Mouse (Mus musculus): ENCODE measurements at regions not wholly inside any gene's neighbourhood (a gene's known extent, or its start where the extent isn't known, plus 50 kb on each side); places are given as distances from the start of the nearest gene placed in this dataset.
"Not testable (repeated sequence)": the region's sequence is repeated elsewhere in the genome, so short reads cannot be mapped to it uniquely, and the experiment has no call there.

DNA sequence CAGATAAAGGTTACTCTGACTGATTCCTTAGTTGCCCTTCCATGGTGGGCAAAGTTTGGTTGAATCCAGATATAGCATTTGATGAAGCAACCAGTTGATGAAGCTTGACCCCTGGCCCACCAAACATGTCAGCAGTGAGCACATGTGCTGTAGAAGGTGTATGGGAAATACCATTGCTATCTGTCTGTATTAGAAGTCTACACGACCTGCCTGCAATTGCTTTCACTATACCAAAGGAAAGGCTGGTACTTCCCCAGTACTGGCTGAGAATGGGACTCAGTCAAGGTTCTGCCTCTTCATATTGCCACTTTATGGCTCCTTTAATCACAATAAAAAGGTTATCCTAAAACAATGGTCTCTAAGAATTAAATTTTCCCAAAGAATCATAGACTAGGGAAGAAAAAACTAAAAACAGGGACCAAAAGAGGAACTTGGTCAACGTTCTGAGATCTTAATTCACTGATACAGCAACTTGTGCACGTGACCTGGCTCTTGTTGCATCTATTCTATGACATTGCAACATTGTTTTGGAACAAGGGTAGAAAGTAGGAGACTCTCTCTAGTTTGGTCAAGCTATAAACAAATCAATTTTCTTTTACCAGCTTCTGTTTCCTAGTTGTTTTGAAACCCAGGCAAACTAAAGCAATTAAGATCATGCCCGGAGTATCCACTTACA is 284.0 kb downstream of the Rapgef2 start:
- DNase-seq (ENCODE audit: low spot score in 2 of 2): no peak

DNA sequence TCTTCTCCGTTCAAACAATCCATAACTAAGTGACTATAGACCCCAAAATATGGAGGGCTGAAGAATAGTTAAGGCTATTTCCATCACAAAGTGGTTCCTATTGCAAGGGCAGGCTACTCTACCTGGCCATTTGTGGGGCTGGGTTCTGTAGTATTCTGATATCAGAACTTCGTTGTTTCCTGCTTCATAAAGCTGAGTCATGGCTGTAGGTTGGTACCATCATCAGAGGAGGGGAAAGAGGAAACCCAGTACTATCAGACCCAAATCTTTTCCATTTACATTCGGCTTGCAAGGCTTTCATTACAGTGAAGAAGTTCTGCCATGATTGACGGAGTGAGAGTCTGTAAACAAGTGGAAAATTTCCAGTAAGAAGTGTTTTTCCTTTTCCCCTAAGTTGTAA is 284.6 kb downstream of the Rapgef2 start:
- DNase-seq (ENCODE audit: low spot score in 2 of 2): no peak

DNA sequence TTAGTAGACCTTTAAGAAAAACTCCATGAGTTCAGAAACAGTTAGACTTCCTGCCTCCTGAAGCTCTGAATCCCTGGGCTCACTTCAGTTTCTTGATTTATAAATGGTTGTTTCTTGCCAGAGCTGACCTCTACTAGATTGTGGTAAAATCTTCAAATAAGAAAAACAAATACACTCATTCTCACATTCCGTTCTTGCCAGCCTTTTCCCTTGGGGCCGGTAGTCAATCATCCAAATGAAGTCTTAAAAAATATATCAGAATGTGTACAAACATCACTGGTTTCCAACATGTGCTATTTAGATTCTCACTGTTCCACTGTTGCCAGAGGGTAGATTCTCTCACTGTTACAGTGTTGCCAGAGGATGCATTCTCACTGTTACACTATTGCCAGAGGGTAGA is 286.0 kb downstream of the Rapgef2 start:
- DNase-seq (ENCODE audit: low spot score in 2 of 2): no peak

DNA sequence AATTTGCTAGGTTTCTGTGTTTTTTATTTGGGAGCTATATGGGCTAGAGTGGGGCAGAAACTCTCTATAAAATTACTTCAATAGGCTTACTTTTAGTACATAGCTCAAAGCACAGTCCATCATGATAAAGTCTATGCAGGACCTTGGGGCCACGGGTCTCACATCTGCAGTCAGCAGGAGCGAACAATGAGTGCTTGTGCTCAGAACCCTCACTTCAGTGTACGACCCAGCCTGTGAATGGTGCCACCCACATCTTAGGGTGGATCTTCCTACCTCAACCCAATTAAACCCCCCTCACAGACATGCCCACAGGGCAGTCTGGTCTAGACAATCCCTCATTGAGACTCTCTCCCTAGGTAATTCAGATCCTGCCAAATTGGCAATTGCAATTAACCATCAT is 286.5 kb downstream of the Rapgef2 start:
- DNase-seq (ENCODE audit: low spot score in 2 of 2): no peak

DNA sequence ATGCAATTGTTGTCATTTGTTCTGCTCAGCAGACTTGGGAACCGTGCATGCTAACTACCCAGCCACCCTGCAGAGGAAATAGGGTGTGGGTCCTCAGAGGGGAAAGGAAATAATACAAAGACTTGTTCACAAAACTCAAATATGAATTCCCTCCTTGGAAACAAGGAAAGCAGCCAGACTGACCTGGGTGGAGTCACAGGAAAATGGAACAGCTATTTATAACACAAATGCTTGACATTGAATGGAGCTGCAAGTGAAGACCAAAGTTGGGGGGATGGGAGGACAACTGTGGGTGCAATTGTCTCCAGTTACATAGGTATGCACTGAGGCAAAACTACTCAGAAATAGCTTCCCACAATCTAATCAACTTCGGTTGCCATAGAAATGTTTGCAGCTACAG is 298.2 kb downstream of the Rapgef2 start:
- DNase-seq (ENCODE audit: low spot score in 2 of 2): no peak

DNA sequence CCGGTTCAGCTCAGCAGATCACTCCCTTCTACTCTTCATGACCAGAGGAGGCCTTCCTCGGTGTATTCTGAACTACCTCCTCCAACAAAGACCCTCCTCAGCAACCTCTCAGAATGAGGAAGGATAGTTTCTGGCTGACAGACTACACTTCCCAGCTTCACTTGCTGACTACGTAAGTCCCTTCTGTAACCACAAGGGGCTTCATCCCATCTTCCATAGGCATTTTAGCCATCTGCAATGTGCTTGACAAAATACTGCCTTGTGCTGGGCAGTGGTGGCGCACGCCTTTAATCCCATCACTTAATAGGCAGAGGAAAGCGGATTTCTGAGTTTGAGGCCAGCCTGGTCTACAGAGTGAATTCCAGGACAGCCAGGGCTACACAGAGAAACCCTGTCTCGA is 299.6 kb downstream of the Rapgef2 start:
- DNase-seq (ENCODE audit: low spot score in 2 of 2): no peak

DNA sequence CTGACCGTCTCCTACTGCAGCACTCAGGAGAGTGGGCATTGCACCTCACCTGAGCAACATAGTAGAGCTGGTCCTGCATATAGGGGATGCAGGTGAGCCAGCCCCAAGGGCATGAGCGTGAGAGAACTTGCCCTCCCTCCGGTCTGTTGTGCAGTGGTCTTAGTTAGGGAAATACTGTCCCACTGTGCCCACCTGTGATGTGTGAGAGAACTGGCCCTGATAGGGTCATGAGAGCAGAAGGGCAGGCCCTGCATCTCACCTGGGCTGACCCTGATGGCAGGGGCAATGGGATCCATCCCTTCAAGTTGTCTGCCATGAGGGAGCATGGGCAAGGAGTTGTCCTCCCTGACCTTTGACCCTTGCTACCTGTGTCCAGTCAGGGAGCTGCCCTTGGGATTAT is 305.3 kb downstream of the Rapgef2 start:
- no peak for DNase-seq (ENCODE audit: low spot score in 2 of 2)

DNA sequence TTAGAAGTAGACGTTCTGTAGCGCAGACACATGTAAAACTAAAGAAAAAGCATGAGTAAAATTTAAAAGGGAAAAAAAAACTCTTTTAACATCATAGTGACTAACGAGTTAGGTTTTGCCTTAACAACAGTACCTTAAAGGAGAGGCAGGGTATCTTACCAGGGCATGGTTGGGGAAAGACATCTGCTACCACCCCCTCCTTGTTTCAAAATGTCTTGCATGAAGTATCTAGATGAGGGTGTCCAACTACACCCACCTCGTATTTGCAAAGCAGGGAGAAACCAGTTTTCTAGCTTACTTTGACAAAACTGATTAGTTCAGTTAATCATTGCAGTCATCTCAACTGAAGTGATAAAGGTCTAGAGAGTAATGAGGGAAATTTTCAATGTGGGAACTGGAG is 307.5 kb downstream of the Rapgef2 start:
- DNase-seq (ENCODE audit: low spot score in 2 of 2): no peak

DNA sequence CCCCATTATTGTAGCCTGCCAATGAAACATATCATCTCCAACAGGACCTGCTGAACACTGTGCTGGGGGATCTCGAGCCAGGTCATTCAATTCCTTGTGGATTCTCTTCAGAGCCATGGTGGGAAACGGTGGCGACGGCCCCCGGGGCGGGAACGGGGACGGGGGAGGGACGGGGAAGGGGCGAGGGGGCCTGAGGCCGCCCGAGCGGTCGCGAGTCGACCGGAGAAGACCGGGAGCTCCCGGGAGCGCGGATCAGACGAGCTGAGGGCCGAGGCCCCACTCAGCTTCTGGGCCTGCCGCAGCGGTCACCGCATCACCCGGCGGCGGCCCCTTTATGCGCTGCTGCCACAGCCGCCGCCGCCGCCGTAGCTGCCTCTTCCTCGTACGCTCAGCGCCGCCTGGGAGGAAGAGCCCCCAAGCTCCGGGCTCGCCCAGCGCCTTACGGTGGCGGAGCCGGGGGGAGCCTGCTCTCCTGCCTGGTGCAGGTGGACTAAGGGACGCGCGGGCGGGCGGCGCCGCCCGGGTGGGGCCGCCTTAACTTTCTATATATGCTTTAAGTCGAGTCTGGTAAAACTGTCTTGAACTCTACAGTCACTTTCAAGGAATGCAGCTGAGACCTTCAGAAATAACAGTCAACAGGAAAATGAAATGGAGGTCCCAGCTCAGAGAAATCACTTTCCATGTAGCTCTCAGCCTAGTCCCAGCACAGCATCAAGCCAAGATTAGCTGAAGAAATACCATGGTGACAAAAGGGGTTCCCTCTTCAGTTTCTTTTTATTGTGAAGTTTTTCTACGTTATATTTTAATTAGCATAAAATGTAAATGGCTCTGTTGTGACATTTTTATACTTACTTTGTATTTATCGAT is 319.4 kb downstream of the Rapgef2 start:
- peak in 1 of 2 experiments; percentile 5 for DNase-seq (ENCODE audit: low spot score in 2 of 2)

DNA sequence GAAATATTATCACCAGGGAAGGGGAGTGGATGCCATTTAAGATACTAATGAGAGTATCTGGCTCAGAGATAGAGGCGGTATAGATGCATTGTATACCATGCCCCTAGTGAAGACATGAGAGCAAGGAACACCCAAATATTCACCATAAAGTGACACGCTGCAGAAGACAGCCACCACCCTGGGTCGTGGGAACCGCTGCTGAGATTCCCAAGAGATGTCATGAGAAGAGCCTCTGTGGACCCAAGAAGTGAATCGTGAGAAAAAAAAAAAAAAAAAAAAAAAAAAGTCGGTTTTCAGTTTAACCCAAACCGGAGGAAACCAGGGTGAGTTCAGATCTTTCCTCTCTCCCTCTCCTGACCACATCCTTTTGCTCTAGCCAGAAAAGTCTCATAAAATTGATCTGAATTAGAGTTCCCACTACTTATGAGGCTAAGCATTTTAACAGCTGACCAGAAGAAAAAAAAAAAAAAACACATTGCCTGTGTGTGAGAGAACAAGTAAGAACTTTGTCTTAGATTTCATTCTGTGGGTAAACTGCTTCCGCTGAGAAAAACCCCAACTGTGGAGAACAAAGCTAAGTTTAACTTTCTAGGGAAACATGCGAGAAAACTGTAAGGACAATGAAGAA is 322.0 kb downstream of the Rapgef2 start:
- DNase-seq (ENCODE audit: low spot score in 2 of 2): no peak

DNA sequence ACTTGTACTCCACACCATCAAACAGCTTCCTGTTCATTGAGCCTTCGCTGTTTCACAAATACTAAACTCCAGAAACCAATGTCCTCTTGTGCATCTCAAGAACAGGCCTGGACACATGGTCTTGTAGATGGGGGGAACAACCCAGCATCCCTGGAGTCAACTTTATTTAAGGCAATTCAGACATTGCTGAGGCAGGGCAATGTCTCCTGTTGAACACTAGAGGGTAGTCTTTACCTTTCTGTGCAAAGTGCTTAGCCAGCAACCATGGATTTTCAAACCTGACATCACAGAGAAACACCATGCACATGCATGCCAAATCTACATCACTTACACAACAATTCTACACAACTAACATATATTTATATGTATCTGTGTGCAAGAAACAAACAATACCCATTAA is 327.5 kb downstream of the Rapgef2 start:
- peak in 1 of 2 experiments; percentile 12 for DNase-seq (ENCODE audit: low spot score in 2 of 2)

DNA sequence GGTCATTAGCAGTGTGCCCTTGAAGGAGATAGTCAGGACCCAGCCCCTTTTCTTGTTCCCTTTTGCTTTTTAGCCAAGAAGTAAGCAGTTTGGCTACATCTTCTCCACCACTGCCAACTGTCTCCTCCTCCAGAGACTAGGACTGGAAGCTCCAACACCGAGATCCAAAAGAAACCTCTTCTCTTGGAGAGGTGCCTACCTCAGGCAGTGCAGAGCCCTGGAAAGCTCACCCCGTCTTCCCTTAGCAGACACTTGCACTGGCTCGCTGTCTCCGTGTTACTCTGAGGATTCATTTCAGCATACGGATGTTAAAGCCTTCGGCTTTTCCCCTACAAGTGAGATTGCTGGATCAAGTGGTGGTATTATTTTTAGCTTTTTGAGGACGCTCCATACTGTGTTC is 331.0 kb downstream of the Rapgef2 start:
- no peak for DNase-seq (ENCODE audit: low spot score in 2 of 2)

DNA sequence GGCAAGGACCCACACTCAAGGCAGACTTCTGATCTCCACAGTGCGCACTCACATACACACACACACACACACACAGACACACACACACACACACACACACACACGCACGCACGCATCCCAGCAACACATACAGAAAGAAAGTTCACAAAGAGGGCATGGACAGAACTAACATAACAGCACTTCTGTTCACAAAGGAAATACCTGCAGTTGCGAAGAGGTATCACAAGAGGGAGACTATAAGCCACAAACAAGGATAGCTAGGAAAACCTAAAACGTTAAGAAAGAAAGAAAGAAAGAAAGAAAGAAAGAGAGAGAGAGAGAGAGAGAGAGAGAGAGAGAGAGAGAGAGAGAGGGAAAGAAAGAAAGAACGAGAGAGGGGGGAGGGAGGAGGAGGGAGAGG is 336.9 kb downstream of the Rapgef2 start:
- DNase-seq (ENCODE audit: low spot score in 2 of 2): not testable (repeated sequence)

DNA sequence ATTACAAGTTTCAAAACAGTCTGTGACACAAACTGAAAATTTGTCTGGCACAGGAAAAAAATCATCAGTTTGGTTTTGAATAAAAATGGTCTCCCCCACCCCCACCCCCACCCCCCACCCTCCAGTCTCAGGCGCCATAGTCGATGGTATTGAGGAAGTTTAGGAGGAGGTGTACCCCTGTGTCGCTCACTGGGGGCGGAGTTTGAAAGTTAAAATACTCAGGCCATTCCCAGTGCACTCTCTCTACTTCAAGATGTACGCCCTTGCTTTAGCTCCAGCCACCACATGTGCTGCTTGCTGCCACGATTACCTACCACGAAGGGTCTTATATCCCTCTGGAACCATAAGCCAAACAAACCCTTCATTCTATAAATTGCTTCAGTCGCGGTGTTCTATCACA is 337.6 kb downstream of the Rapgef2 start:
- no peak for DNase-seq (ENCODE audit: low spot score in 2 of 2)

DNA sequence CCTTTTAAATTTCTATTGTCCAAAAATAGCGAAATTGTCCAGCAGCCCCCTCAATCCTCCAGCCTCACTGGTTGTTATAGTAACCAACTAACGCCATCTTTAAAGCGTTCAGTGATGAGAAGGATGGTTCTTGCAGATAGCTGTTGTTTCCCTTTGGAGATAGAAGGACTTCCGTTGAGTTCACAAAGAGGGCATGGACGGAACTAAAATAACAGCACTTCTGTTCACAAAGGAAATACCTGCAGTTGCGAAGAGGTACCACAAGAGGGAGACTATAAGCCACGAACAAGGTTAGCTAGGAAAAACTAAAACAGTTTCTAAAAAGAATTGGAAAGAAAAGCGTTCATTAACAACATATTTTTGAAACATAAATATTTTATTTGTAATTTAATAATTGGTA is 338.1 kb downstream of the Rapgef2 start:
- peak; percentile 36 to 37 for DNase-seq (ENCODE audit: low spot score in 2 of 2)

DNA sequence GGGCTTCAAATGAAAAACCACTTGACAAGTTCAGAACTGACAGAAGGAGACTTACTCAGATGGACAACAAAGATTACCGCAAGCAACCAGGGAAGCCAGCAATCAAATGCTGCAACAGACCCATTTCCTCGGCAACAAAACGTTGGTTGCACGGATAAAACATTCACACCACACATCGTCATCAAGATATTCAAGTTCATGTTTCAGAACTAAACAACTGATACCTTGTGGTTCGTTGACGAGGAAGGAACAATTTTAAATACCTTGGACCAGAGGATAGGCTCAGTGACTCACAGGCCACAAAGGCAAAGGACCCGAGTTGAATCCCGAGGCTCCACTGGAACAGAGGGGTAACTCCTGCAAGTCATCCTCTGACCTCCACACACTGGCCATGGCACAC is 339.1 kb downstream of the Rapgef2 start:
- no peak for DNase-seq (ENCODE audit: low spot score in 2 of 2)

DNA sequence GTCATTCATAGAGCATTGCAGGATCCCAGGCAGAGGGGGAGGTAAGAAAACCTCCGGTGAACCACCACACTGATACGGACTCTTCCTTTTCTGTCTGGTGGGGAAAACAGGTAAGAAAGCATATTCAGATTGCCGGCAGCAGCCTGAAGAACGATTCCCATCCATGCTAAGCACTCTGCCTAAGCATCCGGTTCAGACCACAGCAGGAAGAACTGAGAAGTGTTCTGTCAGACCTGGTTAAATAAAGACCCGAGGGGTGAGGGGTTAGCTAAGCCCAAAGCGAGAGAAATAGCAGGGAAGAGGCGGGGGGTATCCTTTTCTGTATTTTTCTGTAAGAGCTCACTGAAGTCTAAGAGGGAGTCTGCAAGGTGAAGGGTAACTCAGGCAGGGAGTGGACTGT is 342.1 kb downstream of the Rapgef2 start:
- DNase-seq (ENCODE audit: low spot score in 2 of 2): no peak

DNA sequence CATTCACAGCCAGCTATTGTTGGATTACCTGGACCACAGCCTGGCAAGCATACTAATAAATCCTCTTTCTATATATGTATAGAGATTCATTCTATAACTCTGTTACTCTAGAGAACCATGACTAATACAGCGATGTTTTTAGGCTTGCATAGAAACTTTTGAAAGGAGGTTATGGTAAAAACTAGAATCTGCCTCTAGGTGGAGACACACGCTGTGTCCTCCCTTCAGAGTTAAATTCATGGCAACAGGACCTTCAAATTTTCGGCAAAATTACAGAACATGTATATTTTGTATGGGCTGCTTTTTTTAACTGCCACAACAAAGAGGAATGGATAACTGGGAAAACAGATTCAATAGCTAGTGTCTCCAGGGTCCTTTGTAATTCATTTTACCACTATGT is 353.3 kb downstream of the Rapgef2 start:
- no peak for DNase-seq (ENCODE audit: low spot score in 2 of 2)

DNA sequence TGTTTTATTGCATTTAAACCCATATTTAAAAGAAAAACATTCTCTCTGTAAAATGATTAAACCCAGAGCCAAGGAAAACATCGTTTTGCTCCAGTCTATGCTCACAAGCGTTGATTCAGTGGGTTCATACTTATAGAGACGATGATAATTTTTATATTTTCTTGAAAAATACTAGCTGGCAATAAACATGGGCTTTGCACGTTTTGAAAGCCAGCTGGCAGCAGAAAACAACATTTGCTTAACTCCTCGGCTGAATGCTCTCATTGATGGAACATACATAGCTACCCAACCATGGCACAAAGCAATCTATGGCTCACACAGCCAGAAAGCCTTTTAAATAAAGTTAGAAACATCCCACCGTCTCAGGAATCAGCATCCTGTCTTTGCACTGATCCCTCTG is 366.5 kb downstream of the Rapgef2 start:
- DNase-seq (ENCODE audit: low spot score in 2 of 2): no peak

DNA sequence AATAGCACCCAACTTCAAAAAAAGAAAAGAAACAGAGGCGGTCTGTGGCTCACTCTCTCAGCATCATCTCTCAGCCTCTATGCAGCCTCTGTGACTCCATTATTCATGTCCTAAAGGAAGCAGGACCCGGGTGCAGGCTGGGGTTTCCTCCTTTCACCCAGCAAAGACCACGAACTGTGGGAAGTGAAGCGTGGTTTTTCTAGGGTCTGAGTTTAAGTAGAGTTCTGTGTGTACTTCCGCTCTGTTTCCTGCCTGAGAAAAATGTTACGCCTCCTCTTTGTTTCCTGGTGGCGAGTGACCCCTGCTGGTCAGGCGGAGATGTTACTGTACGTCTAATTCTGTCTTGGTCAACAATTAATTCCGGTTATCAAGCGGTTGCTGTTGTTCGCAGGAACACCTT is 366.9 kb downstream of the Rapgef2 start:
- DNase-seq (ENCODE audit: low spot score in 2 of 2): peak; percentile 67 to 84

DNA sequence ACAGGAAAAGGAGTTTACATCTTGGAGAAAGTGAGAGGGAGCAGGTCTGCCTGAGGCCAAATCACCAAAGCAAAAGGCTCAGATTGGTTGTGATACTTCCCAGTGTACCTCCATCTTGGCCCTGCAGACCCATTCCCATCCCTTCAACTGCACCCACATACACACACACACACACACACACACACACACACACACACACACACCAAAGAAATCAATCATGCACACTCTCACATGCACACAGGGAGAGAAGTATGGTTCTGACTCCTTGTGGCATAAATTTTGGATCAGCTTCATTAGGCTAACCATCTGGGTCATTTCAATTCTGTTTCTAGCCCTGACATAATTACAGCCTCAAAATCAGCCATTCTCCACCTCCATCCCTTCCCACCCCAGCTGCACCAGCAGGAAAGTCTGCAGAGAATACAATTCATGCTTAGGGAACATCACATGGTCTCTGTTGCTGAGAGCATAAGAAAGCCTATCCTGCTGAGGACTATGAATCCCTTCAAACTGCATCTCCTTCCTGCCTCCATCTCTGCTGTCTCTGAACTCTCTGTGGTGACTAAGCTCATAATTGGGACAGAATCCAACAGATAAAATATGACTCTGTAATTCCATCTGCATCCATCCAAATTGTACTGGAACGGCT is 378.0 kb downstream of the Rapgef2 start:
- DNase-seq (ENCODE audit: low spot score in 2 of 2): no peak

DNA sequence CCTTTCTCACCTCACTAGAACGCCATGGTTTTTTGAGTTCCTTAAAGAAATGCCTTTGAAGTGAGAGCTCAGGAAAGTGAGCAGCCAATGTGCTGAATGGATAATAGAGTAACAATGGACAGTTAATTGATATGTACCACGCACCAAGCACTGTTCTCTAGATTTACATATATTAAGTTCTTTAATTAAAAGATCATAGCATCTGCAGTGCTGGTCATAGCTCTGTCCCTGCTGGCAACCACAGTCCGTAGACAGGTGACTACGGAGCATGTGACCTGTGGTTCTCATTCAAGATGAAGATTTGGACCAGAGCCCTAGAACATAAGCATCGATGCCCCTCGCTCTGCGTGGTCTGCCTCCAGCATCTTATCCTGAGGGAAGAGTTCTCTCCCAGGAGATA is 378.5 kb downstream of the Rapgef2 start:
- DNase-seq (ENCODE audit: low spot score in 2 of 2): no peak

Data from adrenal gland, adult 18-20 months (tissue).